Mouse (Mus musculus) liver, postnatal 0 days (tissue): ENCODE results near the gene Usf3. TPM values are rescaled to one million over a fixed set of nuclear protein-coding genes. Genes with fewer than 3 reads are reported as not detected.

ENCODE experiments used
- ATAC-seq: fragments of 200-750 bp; cut with Nextera tagmentation; 2 replicates; pipeline ENCODE4 v1.8.0; 2017; ENCODE audit warnings: mild to moderate bottlenecking, moderate library complexity
- DNase-seq: peaks from one replicate; pipeline ENCODE4 v3.0.0-alpha.2; 2016
- H3K27ac ChIP-seq: fragments of 300-500 bp; sonication (generic); 2 replicates; pipeline ENCODE4 v1.5.1; 2014; ENCODE audit warnings: antibody characterized with exemption, moderate library complexity, mild to moderate bottlenecking, low read depth
- H3K27me3 ChIP-seq: fragments of 300-500 bp; sonication (generic); 2 replicates; pipeline ENCODE4 v1.6.1; 2014; ENCODE audit warnings: low read length, control low read depth, mixed read lengths; ENCODE audit not compliant: insufficient read depth
- H3K36me3 ChIP-seq: fragments of 300-500 bp; sonication (generic); replicated peaks from 2 replicates; pipeline ENCODE4 v1.6.1; 2014; ENCODE audit warnings: mild to moderate bottlenecking, control low read depth, low read length, moderate library complexity, mixed read lengths; ENCODE audit not compliant: insufficient read depth
- H3K4me1 ChIP-seq: fragments of 300-500 bp; sonication (generic); 2 replicates; pipeline ENCODE4 v1.6.1; 2014; ENCODE audit warnings: antibody characterized with exemption, mild to moderate bottlenecking, control low read depth; ENCODE audit not compliant: insufficient read depth
- H3K4me2 ChIP-seq: fragments of 300-500 bp; sonication (generic); 2 replicates; pipeline ENCODE4 v1.6.1; 2014; ENCODE audit warnings: low read depth, mild to moderate bottlenecking, low read length, moderate library complexity, mixed read lengths
- H3K4me3 ChIP-seq: fragments of 300-500 bp; sonication (generic); 2 replicates; pipeline ENCODE4 v1.5.1; 2014; ENCODE audit warnings: low read depth, low read length
- H3K9ac ChIP-seq: fragments of 300-500 bp; sonication (generic); replicated peaks from 2 replicates; pipeline ENCODE4 v1.6.1; 2014; ENCODE audit warnings: mild to moderate bottlenecking, moderate library complexity
- H3K9me3 ChIP-seq: fragments of 300-500 bp; sonication (generic); 2 replicates; pipeline ENCODE4 v1.6.1; 2016; ENCODE audit warnings: mild to moderate bottlenecking, control low read depth, low read length, mixed read lengths
- CTCF ChIP-seq: sonication (generic); IDR thresholded peaks from 2 replicates; pipeline ENCODE4 v1.5.1; 2016; ENCODE audit warnings: antibody characterized with exemption, low read depth
- EP300 ChIP-seq: IDR thresholded peaks from 2 replicates; pipeline ENCODE4 v1.6.1; 2016; ENCODE audit warnings: antibody characterized with exemption, low read depth, mild to moderate bottlenecking
- WGBS: fragments of 180-500 bp; shearing (Covaris S2); extraction: QIAGEN DNeasy Blood & Tissue Kit; methylation state at CpG from one replicate; pipeline ENCODE4 v1.1.7; 2014; ENCODE audit not compliant: insufficient replicate concordance; 5-methylcytosine and 5-hydroxymethylcytosine counted together
- polyA plus RNA-seq: library from polyadenylated mRNA; unstranded; fragments of >200 nt; fragmentation: Nextera tagmentation; extraction: Ambion mirVana; gene quantifications from 2 replicates; pipeline ENCODE4 v1.2.1, GENCODE M21; 2015

Gene Usf3
- polyA plus RNA-seq, 1 experiment from 2014 or later = 1.9 TPM

DNA sequence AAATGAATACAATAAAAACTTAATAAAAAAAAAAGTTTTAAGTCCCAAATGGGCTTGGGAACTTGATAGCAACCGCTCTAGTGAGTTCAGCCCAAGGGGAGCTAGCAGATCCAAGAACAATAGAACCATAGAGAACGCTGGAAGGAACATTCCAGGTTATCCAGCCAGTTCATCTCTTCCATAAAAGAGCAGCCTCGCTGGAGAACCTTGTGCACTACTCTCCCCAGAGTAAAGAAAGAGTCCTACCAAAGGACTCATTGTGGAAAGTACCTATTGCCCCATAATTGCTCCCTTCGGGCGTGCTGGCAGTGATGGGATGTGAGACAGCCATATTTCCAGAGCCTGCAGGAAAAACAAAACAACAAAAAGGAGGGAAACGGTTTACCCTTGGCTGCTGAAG, 96.5 kb downstream of the Usf3 start:
- Histone ChIP-seq H3K36me3 (no peaks in the 10 kb centered on the region), H3K9ac (no peak overlapping the region), H3K4me1 (peaks cover 3% of the 10 kb centered on the region; the same call in 1 of the 2 replicates), H3K27me3 (no peaks in the 10 kb centered on the region), H3K4me2 (no peak overlapping the region), H3K4me3 (no peak overlapping the region), H3K27ac (no peak overlapping the region), H3K9me3 (no peaks in the 10 kb centered on the region)
- TF ChIP-seq EP300 (no peak), CTCF (no peak)
- 75% methylated on average over 6 of the region's 6 CpGs for WGBS
- DNase-seq = no peak
- ATAC-seq = no peak

DNA sequence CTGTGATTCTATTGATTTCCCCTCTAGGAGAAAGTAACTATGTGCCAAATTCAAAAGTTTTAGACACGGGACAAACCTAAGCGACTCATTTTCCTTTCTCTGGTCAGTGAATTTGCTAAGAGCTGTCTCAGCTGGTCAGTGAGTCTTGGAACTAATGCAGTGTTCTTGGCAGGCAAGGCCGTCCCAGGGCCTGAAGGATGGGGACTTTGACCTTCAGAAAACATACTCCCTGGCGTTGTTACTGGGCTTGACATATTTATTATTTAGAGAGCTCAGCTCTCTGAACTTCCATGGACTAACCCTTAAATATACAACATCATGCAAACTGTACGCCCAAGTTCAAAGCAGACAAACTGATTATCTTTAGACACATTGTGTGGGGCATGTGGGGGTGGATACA, 97.6 kb downstream of the Usf3 start:
- no peaks in the 10 kb centered on the region for H3K36me3 ChIP-seq
- H3K27ac ChIP-seq = no peak overlapping the region
- peaks cover 3% of the 10 kb centered on the region; the same call in 1 of the 2 replicates for H3K4me1 ChIP-seq
- no peaks in the 10 kb centered on the region for H3K27me3 ChIP-seq
- no peak overlapping the region for H3K9ac ChIP-seq
- DNase-seq = no peak
- WGBS = 63% methylated on average over 5 of the region's 5 CpGs
- no peak for ATAC-seq
- H3K4me3 ChIP-seq = no peak overlapping the region
- no peaks in the 10 kb centered on the region for H3K9me3 ChIP-seq
- H3K4me2 ChIP-seq = no peak overlapping the region
- TF ChIP-seq EP300 = no peak
- TF ChIP-seq CTCF = no peak

DNA sequence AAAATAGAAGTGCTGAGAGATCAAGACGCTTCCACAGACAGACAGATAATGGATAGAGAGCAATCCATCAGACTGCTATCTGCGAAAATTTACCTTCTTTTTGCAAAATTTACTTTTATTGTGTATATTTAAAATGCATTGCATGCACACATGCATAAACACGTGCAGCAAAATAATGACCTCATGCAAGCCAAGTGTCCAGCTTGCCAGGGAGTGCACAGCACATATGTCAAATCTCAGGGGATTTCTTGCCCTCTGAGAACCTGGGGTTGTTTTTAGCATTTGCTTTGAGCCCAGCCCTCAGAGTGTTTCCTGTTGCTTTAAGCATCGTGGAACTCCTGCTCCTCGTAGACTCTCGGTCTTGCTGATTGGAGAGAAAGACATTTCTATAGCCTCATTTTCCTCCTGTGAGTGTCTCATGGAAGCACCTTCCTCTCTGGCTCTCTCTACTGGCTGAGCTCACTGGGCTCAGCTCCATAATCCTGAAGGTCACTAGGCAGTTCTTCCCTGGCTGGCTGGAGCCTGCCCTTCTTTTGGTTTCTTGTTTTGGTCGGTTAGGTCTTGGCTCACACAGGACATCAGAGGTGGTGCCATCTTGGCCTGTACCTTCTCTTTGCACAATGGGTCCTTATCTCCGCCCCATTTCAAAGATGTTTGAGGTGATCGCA, 98.5 kb downstream of the Usf3 start:
- WGBS = 58% methylated on average over 9 of the region's 9 CpGs
- H3K4me1 ChIP-seq = peaks cover 3% of the 10 kb centered on the region; the same call in 1 of the 2 replicates
- no peak for DNase-seq

More for the DNA sequence above, 98.5 kb downstream of the Usf3 start:
- H3K9me3 ChIP-seq = no peaks in the 10 kb centered on the region
- no peak overlapping the region for H3K27ac ChIP-seq
- no peak overlapping the region for H3K9ac ChIP-seq
- ATAC-seq = no peak
- H3K27me3 ChIP-seq = no peaks in the 10 kb centered on the region
- no peaks in the 10 kb centered on the region for H3K36me3 ChIP-seq
- TF ChIP-seq CTCF (no peak), EP300 (no peak)
- H3K4me2 ChIP-seq = no peak overlapping the region
- no peak overlapping the region for H3K4me3 ChIP-seq

Other genes with a start within 250 kb of the Usf3 start
- gene Qtrt2, start 246.4 kb upstream of the Usf3 start, polyA plus RNA-seq = 4.4 and 4.7 TPM in 2 replicates
- gene Zdhhc23, start 193.5 kb upstream of the Usf3 start, polyA plus RNA-seq = 0.20 and 0.40 TPM in 2 replicates
- gene Gramd1c, start 109.9 kb upstream of the Usf3 start, polyA plus RNA-seq = 10.9 and 16.5 TPM in 2 replicates
- 21.1 and 22.6 TPM in 2 replicates for gene Atp6v1a, start 33.5 kb upstream of the Usf3 start, polyA plus RNA-seq
- 39.7 and 46.5 TPM in 2 replicates for gene Naa50, start 33.4 kb upstream of the Usf3 start, polyA plus RNA-seq
- 0.02 TPM in 1 of 2 replicates, not detected in the other for gene Sidt1, start 159.9 kb downstream of the Usf3 start, polyA plus RNA-seq
- gene Spice1, start 173.9 kb downstream of the Usf3 start, polyA plus RNA-seq = 4.1 and 4.9 TPM in 2 replicates
- 0.20 and 0.69 TPM in 2 replicates for gene Cfap44, start 221.6 kb downstream of the Usf3 start, polyA plus RNA-seq